Mouse (Mus musculus): ENCODE results near the gene Stradb. TPM values are rescaled to one million over a fixed set of nuclear protein-coding genes. Genes with fewer than 3 reads are reported as not detected.

Stradb gene
- polyA plus RNA-seq (2015; fragmentation: Nextera tagmentation; extraction: Ambion mirVana) = 24.1 and 27.4 TPM in 2 replicates

GRCm38 (mm10) chr1:58973366-58974221 lies at the start of gene Stradb, which contains the start of gene Trak2:
Stradb (plus strand) TSS chr1:58973522.
Trak2 (minus strand) TSS chr1:58973430.
- H3K36me3 ChIP-seq = no peaks in the 10 kb centered on the region; the same call in 1 of the 2 replicates
- peak within 1 kb of the TSS; percentile 97 for H3K4me3 ChIP-seq
- H3K4me1 ChIP-seq = peaks cover 49% of the 10 kb centered on the region
- peak; percentile 92 for ATAC-seq (ENCODE audit: extremely low read depth, insufficient number of reproducible peaks, low FRiP score, low TSS enrichment)
- no peaks in the 10 kb centered on the region for H3K27me3 ChIP-seq (replicated peaks)
- H3K4me2 ChIP-seq = peak within 1 kb of the TSS; percentile 92
- H3K9me3 ChIP-seq = no peaks in the 10 kb centered on the region
- peak within 1 kb of the TSS; percentile 94 for H3K9ac ChIP-seq
- peak within 1 kb of the TSS; percentile 93 for H3K27ac ChIP-seq (replicated peaks)
- under 1% methylated on average over 68 of the region's 69 CpGs for WGBS

- no peak for ATAC-seq (ENCODE audit: extremely low read depth, insufficient number of reproducible peaks, low FRiP score, low TSS enrichment)
- Histone ChIP-seq H3K9me3 (no peaks in the 10 kb centered on the region), H3K4me1 (no peaks in the 10 kb centered on the region), H3K9ac (no peak overlapping the region), H3K4me2 (no peak overlapping the region), H3K4me3 (no peak overlapping the region), H3K27me3 (replicated peaks) (no peaks in the 10 kb centered on the region), H3K27ac (replicated peaks) (no peak overlapping the region), H3K36me3 (peaks cover 49% of the 10 kb centered on the region)
- WGBS = 93% methylated on average over 5 of the region's 5 CpGs
Measured at GRCm38 (mm10) chr1:58926664-58927063, 46.7 kb upstream of the Stradb start.

- H3K4me2 ChIP-seq = no peak overlapping the region
- no peak overlapping the region for H3K9ac ChIP-seq
- H3K9me3 ChIP-seq = no peaks in the 10 kb centered on the region
- ATAC-seq (ENCODE audit: extremely low read depth, insufficient number of reproducible peaks, low FRiP score, low TSS enrichment) = no peak
- WGBS = 84% methylated on average over 10 of the region's 10 CpGs
- H3K27me3 ChIP-seq (replicated peaks) = no peaks in the 10 kb centered on the region
- peaks cover 12% of the 10 kb centered on the region; the same call in 1 of the 2 replicates for H3K4me1 ChIP-seq
- no peak overlapping the region for H3K4me3 ChIP-seq
- H3K27ac ChIP-seq (replicated peaks) = no peak overlapping the region
- H3K36me3 ChIP-seq = peaks cover 29% of the 10 kb centered on the region
Measured at GRCm38 (mm10) chr1:58936746-58937605, 36.3 kb upstream of the Stradb start.

GRCm38 (mm10) chr1:58937606-58938099 lies 35.7 kb upstream of the Stradb start:
- peaks cover 29% of the 10 kb centered on the region for H3K36me3 ChIP-seq
- no peaks in the 10 kb centered on the region for H3K9me3 ChIP-seq
- no peak overlapping the region for H3K9ac ChIP-seq
- no peak overlapping the region for H3K4me3 ChIP-seq
- no peak for ATAC-seq (ENCODE audit: extremely low read depth, insufficient number of reproducible peaks, low FRiP score, low TSS enrichment)
- H3K4me1 ChIP-seq = peaks cover 12% of the 10 kb centered on the region; the same call in 1 of the 2 replicates
- H3K27me3 ChIP-seq (replicated peaks) = no peaks in the 10 kb centered on the region
- 88% methylated on average over 9 of the region's 9 CpGs for WGBS
- no peak overlapping the region for H3K4me2 ChIP-seq
- no peak overlapping the region for H3K27ac ChIP-seq (replicated peaks)

- Histone ChIP-seq H3K9ac (no peak overlapping the region), H3K27me3 (replicated peaks) (no peaks in the 10 kb centered on the region)
- WGBS = 81% methylated on average over 2 of the region's 2 CpGs
Measured at GRCm38 (mm10) chr1:58945523-58945922, 27.8 kb upstream of the Stradb start.

GRCm38 (mm10) chr1:58945960-58946670 lies 27.2 kb upstream of the Stradb start:
- no peaks in the 10 kb centered on the region for H3K27me3 ChIP-seq (replicated peaks)
- WGBS = 83% methylated on average over 7 of the region's 7 CpGs
- ATAC-seq (ENCODE audit: extremely low read depth, insufficient number of reproducible peaks, low FRiP score, low TSS enrichment) = no peak

More at GRCm38 (mm10) chr1:58945523-58945922, 27.8 kb upstream of the Stradb start:
- Histone ChIP-seq H3K4me2 (no peak overlapping the region), H3K4me1 (peaks cover 30% of the 10 kb centered on the region), H3K9me3 (no peaks in the 10 kb centered on the region), H3K4me3 (no peak overlapping the region), H3K36me3 (peaks cover 24% of the 10 kb centered on the region), H3K27ac (replicated peaks) (peak overlapping the region; percentile 24; the same call in 1 of the 2 replicates)
- ATAC-seq (ENCODE audit: extremely low read depth, insufficient number of reproducible peaks, low FRiP score, low TSS enrichment) = no peak

GRCm38 (mm10) chr1:58946718-58947117 lies 26.6 kb upstream of the Stradb start:
- 81% methylated on average over 9 of the region's 9 CpGs for WGBS
- H3K27ac ChIP-seq (replicated peaks) = no peak overlapping the region

More at GRCm38 (mm10) chr1:58945960-58946670, 27.2 kb upstream of the Stradb start:
- Histone ChIP-seq H3K9me3 (no peaks in the 10 kb centered on the region), H3K4me3 (no peak overlapping the region), H3K36me3 (peaks cover 22% of the 10 kb centered on the region), H3K4me2 (no peak overlapping the region), H3K4me1 (peaks cover 36% of the 10 kb centered on the region), H3K27ac (replicated peaks) (peak overlapping the region; percentile 24; the same call in 1 of the 2 replicates), H3K9ac (no peak overlapping the region)

GRCm38 (mm10) chr1:58949561-58950106 lies 23.7 kb upstream of the Stradb start:
- Histone ChIP-seq H3K36me3 (peaks cover 16% of the 10 kb centered on the region), H3K9ac (peak overlapping the region; percentile 59; the same call in 1 of the 2 replicates), H3K27ac (replicated peaks) (peak overlapping the region; percentile 86), H3K9me3 (no peaks in the 10 kb centered on the region), H3K27me3 (replicated peaks) (no peaks in the 10 kb centered on the region), H3K4me1 (peaks cover 71% of the 10 kb centered on the region), H3K4me3 (no peak overlapping the region), H3K4me2 (peak overlapping the region; percentile 33; the same call in 1 of the 2 replicates)
- ATAC-seq (ENCODE audit: extremely low read depth, insufficient number of reproducible peaks, low FRiP score, low TSS enrichment) = no peak
- WGBS = 59% methylated on average over 6 of the region's 6 CpGs

More at GRCm38 (mm10) chr1:58946718-58947117, 26.6 kb upstream of the Stradb start:
- Histone ChIP-seq H3K27me3 (replicated peaks) (no peaks in the 10 kb centered on the region), H3K4me1 (peaks cover 42% of the 10 kb centered on the region), H3K9me3 (no peaks in the 10 kb centered on the region), H3K9ac (no peak overlapping the region), H3K36me3 (peaks cover 22% of the 10 kb centered on the region), H3K4me2 (no peak overlapping the region), H3K4me3 (no peak overlapping the region)
- ATAC-seq (ENCODE audit: extremely low read depth, insufficient number of reproducible peaks, low FRiP score, low TSS enrichment) = no peak

- 12% methylated on average over 8 of the region's 8 CpGs for WGBS
- Histone ChIP-seq H3K27me3 (replicated peaks) (no peaks in the 10 kb centered on the region), H3K9me3 (no peaks in the 10 kb centered on the region), H3K36me3 (peaks cover 2% of the 10 kb centered on the region), H3K27ac (replicated peaks) (peak overlapping the region; percentile 86), H3K4me2 (peak overlapping the region; percentile 32), H3K4me1 (peaks cover 81% of the 10 kb centered on the region), H3K9ac (peak overlapping the region; percentile 48; the same call in 1 of the 2 replicates), H3K4me3 (no peak overlapping the region)
- no peak for ATAC-seq (ENCODE audit: extremely low read depth, insufficient number of reproducible peaks, low FRiP score, low TSS enrichment)
Measured at GRCm38 (mm10) chr1:58950899-58951648, 22.2 kb upstream of the Stradb start.

GRCm38 (mm10) chr1:58951841-58952240 lies 21.5 kb upstream of the Stradb start:
- no peak for ATAC-seq (ENCODE audit: extremely low read depth, insufficient number of reproducible peaks, low FRiP score, low TSS enrichment)
- H3K4me3 ChIP-seq = no peak overlapping the region; the same call in 1 of the 2 replicates
- peaks cover 78% of the 10 kb centered on the region for H3K4me1 ChIP-seq
- H3K9me3 ChIP-seq = no peaks in the 10 kb centered on the region
- H3K4me2 ChIP-seq = peak overlapping the region; percentile 32
- no peaks in the 10 kb centered on the region for H3K36me3 ChIP-seq
- peak overlapping the region; percentile 1 for H3K9ac ChIP-seq
- no peaks in the 10 kb centered on the region for H3K27me3 ChIP-seq (replicated peaks)
- peak overlapping the region; percentile 86 for H3K27ac ChIP-seq (replicated peaks)
- 67% methylated on average over 4 of the region's 4 CpGs for WGBS
